Comparison of ENCODE assay signal across 7 mouse cellular contexts in genomic region chr3:35323450-35324077, GRCm38 (mm10).
DNase-seq lines count a peak whose midpoint lies in the region; ATAC-seq and TF ChIP-seq lines count a peak whose summit lies in the region.

No protein-coding gene starts in this region.

- peak; percentile 37; the same call in 1 of the 2 replicates for ATAC-seq in midbrain, embryonic 14.5 days (ENCODE audit: low FRiP score, low TSS enrichment)

- TF ChIP-seq EP300 in ES-Bruce4 (IDR thresholded peaks at IDR 0.05; ENCODE audit: insufficient read depth, low read depth, low read length), result no peak

- no peak overlapping the region for H3K27ac ChIP-seq in ES-Bruce4 (ENCODE audit: insufficient read depth, low read length)
- no peak overlapping the region for H3K27ac ChIP-seq in midbrain, embryonic 14.5 days (replicated peaks; ENCODE audit: low read depth, low read length)

- WGBS in midbrain, embryonic 14.5 days, result 71% methylated on average over 11 of the region's 11 CpGs

- DNase-seq in T-cell, adult 2 months (ENCODE audit: low spot score), result peak; percentile 38
- DNase-seq in embryo, embryonic 11.5 days (ENCODE audit: low read depth, low spot score), result peak; percentile 63
- peak; percentile 70 for DNase-seq in heart, postnatal 4 days
- DNase-seq in layer of hippocampus, postnatal 14 days (ENCODE audit: low spot score in 2 of 2), result peak; percentile 56 to 74
- DNase-seq in midbrain, embryonic 14.5 days, result peak; percentile 81
- peak; percentile 71 for DNase-seq in thymus, postnatal 14 days

- H3K9me3 ChIP-seq in ES-Bruce4 (replicated peaks; ENCODE audit: control insufficient read depth, insufficient read depth, low read length, poor library complexity, severe bottlenecking), result no peaks in the 10 kb centered on the region
- no peaks in the 10 kb centered on the region for H3K9me3 ChIP-seq in midbrain, embryonic 14.5 days (ENCODE audit: control insufficient read depth, low read length)

- no peak for TF ChIP-seq POLR2A in ES-Bruce4 (IDR thresholded peaks at IDR 0.05; ENCODE audit: insufficient read depth, low read length)

- no peaks in the 10 kb centered on the region for H3K36me3 ChIP-seq in ES-Bruce4 (ENCODE audit: control insufficient read depth, insufficient read depth, low read length, poor library complexity, severe bottlenecking)
- no peaks in the 10 kb centered on the region for H3K36me3 ChIP-seq in midbrain, embryonic 14.5 days (ENCODE audit: control insufficient read depth, insufficient read depth, low read length)

- H3K4me3 ChIP-seq in ES-Bruce4 (ENCODE audit: low read depth, low read length), result no peak overlapping the region
- H3K4me3 ChIP-seq in midbrain, embryonic 14.5 days (replicated peaks; ENCODE audit: low read depth, low read length), result no peak overlapping the region

- no peaks in the 10 kb centered on the region for H3K4me1 ChIP-seq in ES-Bruce4 (ENCODE audit: control insufficient read depth, insufficient read depth, low read length)
- peaks cover 12% of the 10 kb centered on the region; the same call in 1 of the 2 replicates for H3K4me1 ChIP-seq in midbrain, embryonic 14.5 days (ENCODE audit: control insufficient read depth, insufficient read depth, low read length)

- peak; percentile 48 for TF ChIP-seq CTCF in ES-Bruce4 (IDR thresholded peaks at IDR 0.05; ENCODE audit: low read depth, low read length)

- no peaks in the 10 kb centered on the region for H3K27me3 ChIP-seq in ES-Bruce4 (ENCODE audit: control insufficient read depth, insufficient read depth, low read length, poor library complexity, severe bottlenecking)
- no peaks in the 10 kb centered on the region for H3K27me3 ChIP-seq in midbrain, embryonic 14.5 days (ENCODE audit: control insufficient read depth, insufficient read depth, low read length)

- H3K4me2 ChIP-seq in midbrain, embryonic 14.5 days (ENCODE audit: low read length), result no peak overlapping the region

- no peak overlapping the region for H3K9ac ChIP-seq in ES-Bruce4 (ENCODE audit: low read depth, poor library complexity, severe bottlenecking)
- H3K9ac ChIP-seq in midbrain, embryonic 14.5 days (replicated peaks; ENCODE audit: low read length), result no peak overlapping the region
